ENCODE assay signal across 19 mouse cellular contexts in the genomic region with DNA sequence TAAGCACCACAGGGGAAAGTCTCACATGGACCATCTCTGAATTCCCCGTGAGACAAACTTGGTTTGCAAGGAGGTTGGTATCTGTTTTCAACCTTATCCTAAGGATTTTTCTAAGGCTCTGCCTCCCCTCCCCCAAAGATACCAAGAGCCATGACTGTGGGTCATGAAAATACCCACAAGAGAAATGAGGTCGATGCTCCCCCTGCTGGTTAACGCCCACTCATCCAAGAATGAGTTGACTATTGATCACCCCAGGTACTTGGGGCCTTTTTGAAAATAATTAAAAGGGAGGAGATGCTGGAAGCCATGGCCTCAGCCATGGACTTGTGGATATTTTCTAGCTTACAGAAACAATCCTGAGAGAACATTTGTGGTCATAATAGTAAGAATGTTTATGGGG.
DNase-seq lines count a peak whose midpoint lies in the region; ATAC-seq and TF ChIP-seq lines count a peak whose summit lies in the region.
"Had no signal": no experiment of that assay in that cellular context is flagged by ENCODE, and none has a peak within 500 bp of the region (broad histone marks: within the 10 kb centered on the region; RNA-seq: fewer than 3 reads in every experiment).

No protein-coding gene starts in this region.

- CTCF ChIA-PET in Patski (lab: Charles Lee), result no interaction called here

- in situ Hi-C loops in Patski (cut with MboI; ENCODE audit: low pct_unique_long_range_greater_than_20kb), result no loop called here

- H3K27ac ChIP-seq in hindbrain, embryonic 11.5 days (ENCODE audit: low read depth, low read length), result no peak overlapping the region
- H3K27ac ChIP-seq: embryonic facial prominence, embryonic 13.5 days; heart, adult 2 months; heart, embryonic 15.5 days; hindbrain, embryonic 10.5 days; limb, embryonic 10.5 days; liver, embryonic 15.5 days; neural tube, embryonic 13.5 days had no signal

- WGBS in hindbrain, embryonic 11.5 days, result 79% methylated on average over 3 of the region's 3 CpGs

- H3K27me3 ChIP-seq in Patski, result peaks cover 18% of the 10 kb centered on the region
- no peaks in the 10 kb centered on the region for H3K27me3 ChIP-seq in hindbrain, embryonic 11.5 days (ENCODE audit: control insufficient read depth, insufficient read depth, low read length)
- H3K27me3 ChIP-seq: embryonic facial prominence, embryonic 13.5 days; heart, embryonic 15.5 days; liver, embryonic 15.5 days; neural tube, embryonic 13.5 days had no signal

- no peak overlapping the region for H3K4me2 ChIP-seq in hindbrain, embryonic 11.5 days (replicated peaks; ENCODE audit: low read depth, low read length)
- H3K4me2 ChIP-seq: embryonic facial prominence, embryonic 13.5 days; heart, embryonic 15.5 days; liver, embryonic 15.5 days; neural tube, embryonic 13.5 days had no signal

- no peaks in the 10 kb centered on the region for H3K9me3 ChIP-seq in hindbrain, embryonic 11.5 days (ENCODE audit: control insufficient read depth, low read length)
- H3K9me3 ChIP-seq: embryonic facial prominence, embryonic 13.5 days; heart, embryonic 15.5 days; hindbrain, embryonic 10.5 days; limb, embryonic 10.5 days; liver, embryonic 15.5 days; neural tube, embryonic 13.5 days had no signal

- no peak overlapping the region for H3K4me3 ChIP-seq in hindbrain, embryonic 11.5 days (ENCODE audit: low read depth, low read length)
- H3K4me3 ChIP-seq: embryonic facial prominence, embryonic 13.5 days; heart, adult 2 months; heart, embryonic 15.5 days; hindbrain, embryonic 10.5 days; limb, embryonic 10.5 days; liver, embryonic 15.5 days; neural tube, embryonic 13.5 days had no signal

- TF ChIP-seq CTCF in Patski (IDR thresholded peaks at IDR 0.05), result peak; percentile 23

- H3K36me3 ChIP-seq in hindbrain, embryonic 11.5 days (ENCODE audit: control insufficient read depth, insufficient read depth, low read length), result no peaks in the 10 kb centered on the region
- H3K36me3 ChIP-seq: embryonic facial prominence, embryonic 13.5 days; heart, embryonic 15.5 days; hindbrain, embryonic 10.5 days; limb, embryonic 10.5 days; liver, embryonic 15.5 days; neural tube, embryonic 13.5 days had no signal

- POLR2A ChIA-PET in Patski (lab: Charles Lee), result no interaction called here

- ATAC-seq in Patski, result no peak
- no peak for ATAC-seq in megakaryocyte-erythroid progenitor cell, adult 5-6 weeks (replicated peaks; ENCODE audit: low FRiP score, low TSS enrichment, poor library complexity, severe bottlenecking)
- ATAC-seq in hindbrain, embryonic 11.5 days (ENCODE audit: low FRiP score), result no peak
- ATAC-seq: inflammation-experienced regulatory T-cells, adult 6 months had no signal

- H3K9ac ChIP-seq in hindbrain, embryonic 11.5 days (ENCODE audit: low read depth, low read length), result no peak overlapping the region
- H3K9ac ChIP-seq: embryonic facial prominence, embryonic 13.5 days; heart, embryonic 15.5 days; liver, embryonic 15.5 days; neural tube, embryonic 13.5 days had no signal

- no peaks in the 10 kb centered on the region for H3K4me1 ChIP-seq in hindbrain, embryonic 11.5 days (replicated peaks; ENCODE audit: control insufficient read depth, insufficient read depth, low read length)
- H3K4me1 ChIP-seq: embryonic facial prominence, embryonic 13.5 days; heart, embryonic 15.5 days; hindbrain, embryonic 10.5 days; limb, embryonic 10.5 days; liver, embryonic 15.5 days; neural tube, embryonic 13.5 days had no signal

- peak; percentile 8 for DNase-seq in kidney, postnatal 10 days
- DNase-seq in kidney, adult 9 months, result no peak
- DNase-seq in retina, embryonic 14.5 days (ENCODE audit: low spot score), result peak; percentile 9
- no peak for DNase-seq in retina, postnatal 1 day
- DNase-seq in Patski (ENCODE audit: low read depth, low spot score), result no peak
- DNase-seq in induced T-regulatory cell, adult 2 months (ENCODE audit: low read depth), result peak; percentile 4
- no peak for DNase-seq in hindbrain, embryonic 11.5 days (ENCODE audit: low spot score)
- DNase-seq: gastrocnemius, postnatal 14 days; heart, adult 2 months; lung, postnatal 10 days; right cerebral cortex, postnatal 25 days had no signal

Comparison
In these comparisons a context has a peak if more than half of its experiments do, and no peak if none do; other contexts are left out.
1. DNase-seq: peak in kidney, postnatal 10 days (single experiment), retina, embryonic 14.5 days (single experiment) and induced T-regulatory cell, adult 2 months (single experiment); none in kidney, adult 9 months (single experiment), retina, postnatal 1 day (single experiment), Patski (single experiment) and hindbrain, embryonic 11.5 days (single experiment).